Mouse (Mus musculus): Measurements from ENCODE around the gene Sh3bp4. TPM values are rescaled to one million over a fixed set of nuclear protein-coding genes. Genes with fewer than 3 reads are reported as not detected.

Gene Sh3bp4
- 3.6 and 4.0 TPM in 2 replicates for polyA plus RNA-seq (2012; rRNA removed)

DNA sequence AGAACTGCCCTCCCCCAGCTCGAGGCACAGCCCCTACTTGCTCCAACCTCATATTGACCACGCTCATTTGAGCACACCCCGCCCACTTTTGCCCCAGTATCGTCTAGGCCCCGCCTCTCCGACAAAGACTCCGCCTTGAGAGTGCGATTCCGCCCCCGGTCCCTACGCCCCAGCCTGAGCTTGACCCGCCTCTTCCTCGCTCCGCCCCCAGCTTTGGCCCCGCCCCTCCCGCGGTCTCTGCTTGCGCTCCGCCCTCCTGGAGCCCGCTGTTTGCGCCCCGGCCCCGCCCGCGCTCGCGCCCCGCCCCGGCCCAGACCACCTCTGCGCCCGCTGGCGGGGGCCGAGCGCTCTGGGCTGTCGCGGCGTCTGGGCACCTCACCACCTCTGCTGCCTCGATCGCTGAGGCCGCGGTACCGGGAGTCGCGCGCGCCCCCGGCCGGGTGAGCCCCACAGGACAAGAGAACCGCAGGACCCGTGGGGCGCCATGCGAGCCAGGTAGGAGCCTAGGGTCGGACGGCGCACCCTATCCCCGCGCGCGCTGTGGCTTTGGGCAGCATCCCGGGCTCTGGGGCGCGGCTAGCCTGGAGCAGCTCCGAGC, at the start of gene Sh3bp4:
Sh3bp4 (plus strand) TSS at position 313 of the 598 bp plus-strand sequence.
- 1% methylated on average over 63 of the region's 63 CpGs for WGBS
- no peak for TF ChIP-seq CTCF (IDR thresholded peaks at IDR 0.05; ENCODE audit: extremely low read depth, insufficient read depth, insufficient read length, insufficient replicate concordance)
- TF ChIP-seq POLR2A (IDR thresholded peaks at IDR 0.05; ENCODE audit: low read depth, low read length) = no peak
- peak within 1 kb of the TSS; percentile 59 for H3K4me3 ChIP-seq (ENCODE audit: extremely low read depth, insufficient read depth, insufficient read length)
- H3K36me3 ChIP-seq (ENCODE audit: control insufficient read depth, insufficient read depth, low read length) = no peaks in the 10 kb centered on the region
- no peaks in the 10 kb centered on the region; the same call in 1 of the 2 replicates for H3K4me1 ChIP-seq (ENCODE audit: control insufficient read depth, insufficient read depth, insufficient read length)
- DNase-seq (ENCODE audit: low read depth in 1 of 2, low spot score in 2 of 2) = peak; percentile 74 to 85
- peak within 1 kb of the TSS; percentile 14; the same call in 1 of the 2 replicates for H3K27ac ChIP-seq (ENCODE audit: insufficient read depth, low read length)
- H3K27me3 ChIP-seq (ENCODE audit: control insufficient read depth, insufficient read depth, low read length) = peaks cover 4% of the 10 kb centered on the region

DNA sequence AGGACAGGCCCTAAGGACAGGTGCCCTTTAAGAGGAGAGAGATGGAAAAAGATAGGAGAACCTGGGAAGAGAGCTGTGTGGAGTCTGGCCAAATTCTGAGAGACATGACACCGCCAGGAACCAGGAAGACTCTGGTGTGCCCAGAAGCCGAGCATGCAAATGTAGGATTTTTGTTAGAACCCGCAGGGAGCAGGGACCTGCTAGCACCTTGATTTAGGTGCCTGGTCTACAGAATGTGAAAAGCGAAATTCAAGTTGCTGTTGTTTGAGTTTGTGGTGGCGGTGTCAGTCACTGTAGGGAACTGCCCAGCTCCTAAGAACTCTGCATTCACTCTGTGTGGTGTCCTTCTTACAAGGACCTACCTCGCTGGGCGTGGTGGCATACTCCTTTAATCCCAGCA, 47.2 kb upstream of the Sh3bp4 start:
- Histone ChIP-seq H3K4me3 (ENCODE audit: extremely low read depth, insufficient read depth, insufficient read length) (no peak overlapping the region), H3K36me3 (ENCODE audit: control insufficient read depth, insufficient read depth, low read length) (no peaks in the 10 kb centered on the region), H3K27ac (ENCODE audit: insufficient read depth, low read length) (no peak overlapping the region), H3K27me3 (ENCODE audit: control insufficient read depth, insufficient read depth, low read length) (no peaks in the 10 kb centered on the region), H3K4me1 (ENCODE audit: control insufficient read depth, insufficient read depth, insufficient read length) (no peaks in the 10 kb centered on the region)
- DNase-seq (ENCODE audit: low read depth in 1 of 2, low spot score in 2 of 2) = no peak
- 90% methylated on average over 7 of the region's 7 CpGs for WGBS
- TF ChIP-seq POLR2A (IDR thresholded peaks at IDR 0.05; ENCODE audit: low read depth, low read length) (no peak), CTCF (IDR thresholded peaks at IDR 0.05; ENCODE audit: extremely low read depth, insufficient read depth, insufficient read length, insufficient replicate concordance) (no peak)

DNA sequence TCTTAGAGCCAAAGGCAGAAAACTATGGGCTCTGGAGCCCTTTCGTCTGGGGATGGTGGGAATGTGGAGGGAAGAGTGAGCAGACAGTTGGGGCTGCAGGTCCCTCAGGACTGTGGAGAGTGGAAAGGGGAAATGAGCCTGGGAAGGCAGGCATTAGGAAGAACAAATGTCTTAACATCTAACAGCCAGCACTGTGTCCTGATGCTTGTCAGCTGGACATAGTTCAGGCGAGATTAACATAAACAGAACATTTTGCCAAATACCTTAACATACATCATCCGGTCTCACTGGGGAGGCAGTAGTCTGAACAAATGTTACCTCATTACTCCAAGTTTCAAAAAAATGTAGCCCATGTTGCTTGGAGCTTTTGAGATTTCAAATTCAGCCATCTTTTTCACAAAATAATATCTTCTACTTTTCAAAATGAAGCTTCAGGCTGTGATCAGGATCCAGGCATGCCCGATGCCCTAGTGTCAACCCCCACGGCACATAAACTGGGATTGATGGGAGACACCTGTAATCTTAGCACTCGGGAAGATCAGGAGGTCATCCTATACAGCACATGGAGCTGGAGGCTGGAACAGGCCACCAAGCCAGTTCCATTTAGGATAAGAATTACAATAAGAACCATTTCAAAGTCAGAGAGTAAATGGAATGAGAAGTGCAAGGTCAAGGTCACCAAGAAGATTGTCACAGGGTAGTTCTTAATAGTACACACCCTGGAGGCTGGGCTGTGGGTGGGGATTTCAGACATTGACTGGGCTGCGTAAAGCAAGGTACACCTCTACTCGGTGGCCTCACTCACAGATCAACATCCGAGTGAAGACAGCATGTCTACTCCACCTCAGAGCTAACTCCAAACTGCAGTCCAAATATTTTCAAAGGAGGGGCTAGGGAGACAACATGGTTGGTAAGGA, 45.3 kb upstream of the Sh3bp4 start:
- H3K27ac ChIP-seq (ENCODE audit: insufficient read depth, low read length) = no peak overlapping the region
- H3K27me3 ChIP-seq (ENCODE audit: control insufficient read depth, insufficient read depth, low read length) = no peaks in the 10 kb centered on the region
- TF ChIP-seq CTCF (IDR thresholded peaks at IDR 0.05; ENCODE audit: extremely low read depth, insufficient read depth, insufficient read length, insufficient replicate concordance) = no peak
- no peak for TF ChIP-seq POLR2A (IDR thresholded peaks at IDR 0.05; ENCODE audit: low read depth, low read length)
- no peaks in the 10 kb centered on the region for H3K36me3 ChIP-seq (ENCODE audit: control insufficient read depth, insufficient read depth, low read length)
- H3K4me1 ChIP-seq (ENCODE audit: control insufficient read depth, insufficient read depth, insufficient read length) = no peaks in the 10 kb centered on the region
- no peak for DNase-seq (ENCODE audit: low read depth in 1 of 2, low spot score in 2 of 2)
- WGBS = 83% methylated on average over 9 of the region's 9 CpGs
- H3K4me3 ChIP-seq (ENCODE audit: extremely low read depth, insufficient read depth, insufficient read length) = no peak overlapping the region

DNA sequence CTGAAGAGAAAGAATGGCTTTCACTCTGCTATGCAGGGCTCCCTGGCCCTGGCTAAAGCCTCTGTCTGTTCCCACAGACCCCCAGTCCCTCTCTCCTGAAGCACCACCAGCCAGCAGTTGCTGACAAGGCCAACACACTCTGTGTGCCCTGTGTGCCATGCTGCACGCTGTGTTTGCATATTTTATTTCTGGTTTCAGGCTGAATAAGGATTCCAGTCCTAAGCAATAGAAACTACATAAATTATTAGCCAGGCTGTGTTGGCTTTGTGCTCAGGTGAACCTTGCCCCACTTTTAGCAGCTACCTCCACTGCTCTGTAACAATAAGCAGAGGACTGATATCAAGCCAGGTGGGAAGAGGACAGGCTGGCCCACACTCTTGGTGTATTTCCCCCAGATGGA, 44.2 kb upstream of the Sh3bp4 start:
- Histone ChIP-seq H3K4me3 (ENCODE audit: extremely low read depth, insufficient read depth, insufficient read length) (no peak overlapping the region), H3K27me3 (ENCODE audit: control insufficient read depth, insufficient read depth, low read length) (no peaks in the 10 kb centered on the region), H3K36me3 (ENCODE audit: control insufficient read depth, insufficient read depth, low read length) (no peaks in the 10 kb centered on the region), H3K4me1 (ENCODE audit: control insufficient read depth, insufficient read depth, insufficient read length) (no peaks in the 10 kb centered on the region), H3K27ac (ENCODE audit: insufficient read depth, low read length) (no peak overlapping the region)
- DNase-seq (ENCODE audit: low read depth in 1 of 2, low spot score in 2 of 2) = no peak
- TF ChIP-seq POLR2A (IDR thresholded peaks at IDR 0.05; ENCODE audit: low read depth, low read length) = no peak
- no peak for TF ChIP-seq CTCF (IDR thresholded peaks at IDR 0.05; ENCODE audit: extremely low read depth, insufficient read depth, insufficient read length, insufficient replicate concordance)
- WGBS = 86% methylated on average over 1 of the region's 1 CpGs

DNA sequence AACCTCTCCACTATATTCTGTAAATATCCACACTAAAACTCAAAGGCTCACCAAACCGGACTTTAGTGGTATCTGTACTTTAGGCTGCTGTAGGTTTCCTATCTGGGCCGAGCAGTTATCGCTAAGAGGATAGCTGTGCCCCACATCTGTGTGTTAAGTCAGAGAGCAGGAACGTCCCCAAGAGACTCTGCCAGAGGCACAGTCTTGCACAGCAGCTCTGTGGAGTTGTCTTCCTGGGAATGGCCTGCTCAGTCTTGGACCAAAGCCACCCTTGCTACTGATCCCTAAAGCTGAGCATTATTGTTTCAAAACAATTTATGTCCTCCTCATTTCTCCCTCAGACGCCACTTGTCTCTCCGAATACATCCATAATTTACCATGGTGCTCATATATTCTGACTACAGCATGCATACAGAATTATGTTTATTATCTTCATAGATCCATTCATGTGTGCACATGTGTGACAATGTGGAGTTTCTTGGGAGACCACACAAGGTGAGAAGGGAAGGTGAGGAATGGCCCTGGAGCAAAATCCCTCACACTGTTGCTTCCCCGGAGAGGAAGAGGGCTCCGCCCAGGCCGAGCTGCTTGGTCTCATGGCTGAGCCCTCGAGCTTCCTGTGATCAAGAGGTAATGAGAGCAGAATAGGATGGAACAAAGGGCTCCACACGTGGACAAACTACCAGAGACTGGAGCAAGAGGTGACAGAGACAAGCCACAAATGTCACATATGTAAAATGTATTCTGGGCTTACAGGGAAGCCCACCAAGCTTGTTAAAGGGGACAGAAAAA, 40.9 kb upstream of the Sh3bp4 start:
- WGBS = 87% methylated on average over 11 of the region's 11 CpGs
- Histone ChIP-seq H3K4me1 (ENCODE audit: control insufficient read depth, insufficient read depth, insufficient read length) (no peaks in the 10 kb centered on the region), H3K4me3 (ENCODE audit: extremely low read depth, insufficient read depth, insufficient read length) (no peak overlapping the region), H3K27me3 (ENCODE audit: control insufficient read depth, insufficient read depth, low read length) (no peaks in the 10 kb centered on the region), H3K27ac (ENCODE audit: insufficient read depth, low read length) (no peak overlapping the region), H3K36me3 (ENCODE audit: control insufficient read depth, insufficient read depth, low read length) (no peaks in the 10 kb centered on the region)
- no peak for DNase-seq (ENCODE audit: low read depth in 1 of 2, low spot score in 2 of 2)
- TF ChIP-seq CTCF (IDR thresholded peaks at IDR 0.05; ENCODE audit: extremely low read depth, insufficient read depth, insufficient read length, insufficient replicate concordance) (no peak), POLR2A (IDR thresholded peaks at IDR 0.05; ENCODE audit: low read depth, low read length) (no peak)

DNA sequence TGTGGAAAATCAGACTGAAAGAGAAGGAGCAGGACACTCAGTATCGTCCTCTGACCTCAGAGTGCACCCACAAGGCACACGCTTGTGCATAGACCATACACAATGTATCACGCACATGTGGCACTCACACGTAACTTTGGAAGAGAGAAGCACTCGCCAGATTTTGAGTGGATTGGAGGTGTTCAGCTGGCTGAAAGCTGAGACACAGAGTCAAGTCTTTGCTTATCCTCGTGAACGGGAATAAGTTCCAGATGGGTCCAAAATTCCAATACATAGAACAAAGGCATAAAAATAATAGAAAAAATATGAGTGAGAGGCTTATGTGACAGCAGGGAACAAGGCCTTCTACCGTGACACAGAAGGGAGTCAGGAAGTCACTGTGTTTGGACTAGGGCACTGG, 36.6 kb upstream of the Sh3bp4 start:
- no peak overlapping the region for H3K27ac ChIP-seq (ENCODE audit: insufficient read depth, low read length)
- H3K27me3 ChIP-seq (ENCODE audit: control insufficient read depth, insufficient read depth, low read length) = no peaks in the 10 kb centered on the region
- no peaks in the 10 kb centered on the region for H3K4me1 ChIP-seq (ENCODE audit: control insufficient read depth, insufficient read depth, insufficient read length)
- no peaks in the 10 kb centered on the region for H3K36me3 ChIP-seq (ENCODE audit: control insufficient read depth, insufficient read depth, low read length)
- TF ChIP-seq POLR2A (IDR thresholded peaks at IDR 0.05; ENCODE audit: low read depth, low read length) = no peak
- WGBS = 86% methylated on average over 8 of the region's 8 CpGs
- no peak overlapping the region for H3K4me3 ChIP-seq (ENCODE audit: extremely low read depth, insufficient read depth, insufficient read length)
- DNase-seq (ENCODE audit: low read depth in 1 of 2, low spot score in 2 of 2) = no peak
